In the genomic region with DNA sequence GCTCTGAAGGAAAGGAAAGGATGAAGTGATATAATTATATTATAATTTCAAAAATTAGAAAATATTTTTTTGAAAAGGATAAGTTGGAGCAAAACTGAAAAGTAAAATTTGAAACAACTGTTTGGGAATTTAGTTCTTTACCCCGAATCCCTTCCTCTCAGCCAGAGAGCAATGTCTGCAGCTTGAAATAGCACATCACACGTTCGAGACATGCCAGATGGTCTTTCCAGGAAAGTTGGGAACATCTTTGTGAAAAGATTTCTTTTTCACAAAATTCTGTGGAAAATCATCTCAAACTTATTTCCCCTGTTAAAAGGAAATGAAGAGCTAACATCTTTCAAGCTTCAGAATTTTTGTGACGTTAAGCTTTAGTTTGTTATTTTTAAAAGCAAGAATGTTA, we compare ENCODE assay signal across 13 mouse cellular contexts.
DNase-seq lines count a peak whose midpoint lies in the region.
"Had no signal": no experiment of that assay in that cellular context is flagged by ENCODE, and none has a peak within 500 bp of the region (broad histone marks: within the 10 kb centered on the region; RNA-seq: fewer than 3 reads in every experiment).

No protein-coding gene starts in this region.

- intact Hi-C loops in left cerebral cortex, postnatal 4 days (cut with DNase I): no loop called here

- peak; percentile 39 to 81 for DNase-seq in frontal cortex, adult 2 months (ENCODE audit: extremely low spot score in 1 of 2, low spot score in 1 of 2)
- no peak for DNase-seq in frontal cortex, postnatal 10 days (ENCODE audit: low spot score in 2 of 2)
- peak; percentile 29 for DNase-seq in left cerebral cortex, adult 11 months (ENCODE audit: low spot score)
- no peak for DNase-seq in left cerebral cortex, postnatal 4 days
- peak; percentile 38 to 74 for DNase-seq in frontal cortex, postnatal 36 days (ENCODE audit: low spot score in 2 of 2)
- DNase-seq in right cerebral cortex, postnatal 36 days (ENCODE audit: low spot score in 2 of 2): peak; percentile 15 to 54
- no peak for DNase-seq in gastrocnemius, postnatal 10 days
- DNase-seq in ovary, postnatal 36 days (ENCODE audit: low spot score): no peak
- DNase-seq: adrenal gland, postnatal 14 days; cerebellum, adult 2 months; cerebellum, postnatal 14 days; heart, postnatal 10 days; kidney, postnatal 14 days had no signal

Comparison
In these comparisons a context has a peak if more than half of its experiments do, and no peak if none do; other contexts are left out.
1. DNase-seq: peak in frontal cortex, adult 2 months (2 of 2), left cerebral cortex, adult 11 months (single experiment), frontal cortex, postnatal 36 days (2 of 2) and right cerebral cortex, postnatal 36 days (2 of 2); none in frontal cortex, postnatal 10 days (0 of 2), left cerebral cortex, postnatal 4 days (single experiment), gastrocnemius, postnatal 10 days (single experiment) and ovary, postnatal 36 days (single experiment).